Mouse (Mus musculus): ENCODE data around the gene Cacna1e. TPM values are rescaled to one million over a fixed set of nuclear protein-coding genes. Genes with fewer than 3 reads are reported as not detected.

Cacna1e gene
- total and polyA plus RNA-seq, 3 experiments: 0.22 TPM; not detected in 2

DNA sequence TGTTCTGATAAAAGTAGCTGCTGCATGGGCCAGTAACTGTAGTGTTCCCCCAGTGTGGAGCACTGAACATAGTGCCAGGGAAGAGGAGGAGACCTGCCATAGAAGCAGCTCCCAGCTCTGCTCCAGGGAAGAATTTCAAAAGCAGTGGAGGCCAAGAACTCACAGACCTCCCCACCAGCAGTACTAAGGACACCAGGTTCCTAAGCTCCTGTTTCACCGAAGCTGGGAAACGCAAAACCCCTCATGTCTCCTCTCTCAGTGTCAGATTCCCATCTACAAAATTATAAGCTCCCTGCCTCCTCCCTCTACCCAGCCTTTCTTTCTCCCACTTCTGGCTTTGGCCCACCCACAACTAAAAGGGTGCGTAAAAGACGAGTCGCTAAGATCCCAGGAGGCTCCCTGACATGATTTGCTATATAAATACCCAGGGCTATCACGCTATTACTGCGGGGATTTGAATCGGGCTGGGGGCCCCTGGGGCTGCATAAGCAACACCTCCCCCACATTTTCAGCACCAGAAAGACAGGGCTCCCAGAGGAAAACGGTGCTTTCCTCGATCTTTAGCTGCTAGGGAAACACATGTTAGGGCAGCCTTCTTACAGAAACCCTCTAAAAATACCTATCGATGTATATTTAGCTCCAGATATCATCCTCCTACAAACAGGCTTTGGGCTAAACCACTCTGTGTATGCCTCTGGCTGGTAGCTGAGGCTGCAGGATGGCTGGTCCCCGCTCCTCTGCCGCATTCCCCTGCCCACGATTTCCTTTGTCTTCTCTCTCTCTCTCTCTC lies 195.2 kb downstream of the Cacna1e start:
- Histone ChIP-seq H3K36me3 (replicated peaks) (no peaks in the 10 kb centered on the region), H3K4me3 (ENCODE audit: low read depth, low read length) (no peak overlapping the region), H3K27me3 (ENCODE audit: insufficient read depth, low read length) (no peaks in the 10 kb centered on the region), H3K4me1 (ENCODE audit: insufficient read depth, low read depth, low read length) (no peaks in the 10 kb centered on the region), H3K9me3 (replicated peaks) (peaks cover 15% of the 10 kb centered on the region)
- DNase-seq (ENCODE audit: low spot score) (no peak), ATAC-seq (ENCODE audit: extremely low read depth, insufficient number of reproducible peaks, low FRiP score, poor library complexity, severe bottlenecking) (no peak)
- no peak for TF ChIP-seq GATA2 (IDR thresholded peaks at IDR 0.05; ENCODE audit: borderline replicate concordance, low read depth, low read length)
- TF ChIP-seq POLR2AphosphoS5 (IDR thresholded peaks at IDR 0.05; ENCODE audit: insufficient replicate concordance, low read depth, low read length): no peak
- TF ChIP-seq TAL1 (conservative IDR thresholded peaks at IDR 0.05; ENCODE audit: low read depth, low read length): no peak
- TF ChIP-seq CTCF (IDR thresholded peaks at IDR 0.05; ENCODE audit: low read depth, low read length): no peak
- TF ChIP-seq GATA1 (IDR thresholded peaks at IDR 0.05; ENCODE audit: borderline replicate concordance, low read length): no peak

DNA sequence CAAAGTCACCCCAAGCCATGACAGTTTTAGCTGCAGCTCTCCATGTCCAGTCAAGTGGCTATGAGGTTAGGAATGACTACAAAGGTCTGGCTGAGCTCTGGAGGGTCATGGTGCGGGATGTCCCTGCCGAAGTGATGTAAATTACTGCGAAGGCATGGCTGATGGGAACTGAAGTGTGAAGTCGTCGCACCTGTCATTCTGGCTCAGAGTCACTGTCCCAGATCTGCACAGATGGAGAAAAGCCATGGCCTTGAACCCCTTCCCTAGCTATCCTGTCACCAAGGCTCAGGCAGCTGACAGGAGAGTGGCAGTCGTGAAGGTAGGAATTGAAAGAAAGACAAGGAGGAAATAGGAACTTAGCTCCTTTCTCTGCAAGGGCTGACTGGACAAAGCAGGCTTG lies 197.4 kb downstream of the Cacna1e start:
- H3K9me3 ChIP-seq (replicated peaks): peaks cover 15% of the 10 kb centered on the region
- no peak for ATAC-seq (ENCODE audit: extremely low read depth, insufficient number of reproducible peaks, low FRiP score, poor library complexity, severe bottlenecking)
- TF ChIP-seq POLR2AphosphoS5 (IDR thresholded peaks at IDR 0.05; ENCODE audit: insufficient replicate concordance, low read depth, low read length) (no peak), GATA2 (IDR thresholded peaks at IDR 0.05; ENCODE audit: borderline replicate concordance, low read depth, low read length) (no peak), TAL1 (conservative IDR thresholded peaks at IDR 0.05; ENCODE audit: low read depth, low read length) (no peak), CTCF (IDR thresholded peaks at IDR 0.05; ENCODE audit: low read depth, low read length) (no peak), GATA1 (IDR thresholded peaks at IDR 0.05; ENCODE audit: borderline replicate concordance, low read length) (no peak)
- DNase-seq (ENCODE audit: low spot score): no peak
- H3K4me1 ChIP-seq (ENCODE audit: insufficient read depth, low read depth, low read length): no peaks in the 10 kb centered on the region
- no peak overlapping the region for H3K4me3 ChIP-seq (ENCODE audit: low read depth, low read length)
- H3K27me3 ChIP-seq (ENCODE audit: insufficient read depth, low read length): no peaks in the 10 kb centered on the region
- no peaks in the 10 kb centered on the region for H3K36me3 ChIP-seq (replicated peaks)

DNA sequence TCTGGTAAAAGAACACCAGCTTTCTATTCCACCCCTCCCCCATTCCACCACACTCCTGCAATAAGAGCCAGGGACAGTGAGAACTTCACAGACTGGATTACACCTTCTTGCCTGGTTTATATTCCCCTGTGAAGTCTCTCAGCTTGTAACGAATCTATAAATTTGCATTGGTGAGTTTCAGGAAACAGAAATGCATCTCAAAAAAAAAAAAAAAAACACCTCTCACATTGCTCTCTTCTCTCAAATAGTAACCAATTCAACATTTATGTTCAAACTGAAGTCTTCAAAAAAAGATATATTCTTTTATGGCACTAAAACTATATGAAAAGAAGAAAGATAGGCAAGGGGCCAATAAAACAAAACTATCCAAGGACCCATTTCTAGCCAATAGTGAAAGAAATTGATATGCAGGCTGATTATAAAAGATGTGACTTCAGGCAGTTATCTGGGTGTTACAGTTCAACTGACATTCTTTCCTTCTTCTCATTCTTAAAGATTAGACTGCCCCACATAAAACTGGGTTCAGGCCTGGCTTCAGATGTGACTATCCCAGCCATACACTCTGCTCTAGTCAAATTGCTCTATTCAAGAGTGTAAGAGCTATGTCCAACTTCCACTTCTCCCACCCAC lies 200.7 kb downstream of the Cacna1e start:
- peaks cover 15% of the 10 kb centered on the region for H3K9me3 ChIP-seq (replicated peaks)
- no peak for ATAC-seq (ENCODE audit: extremely low read depth, insufficient number of reproducible peaks, low FRiP score, poor library complexity, severe bottlenecking)
- no peak for TF ChIP-seq CTCF (IDR thresholded peaks at IDR 0.05; ENCODE audit: low read depth, low read length)
- no peak for TF ChIP-seq GATA2 (IDR thresholded peaks at IDR 0.05; ENCODE audit: borderline replicate concordance, low read depth, low read length)
- TF ChIP-seq TAL1 (conservative IDR thresholded peaks at IDR 0.05; ENCODE audit: low read depth, low read length): no peak
- no peak for TF ChIP-seq GATA1 (IDR thresholded peaks at IDR 0.05; ENCODE audit: borderline replicate concordance, low read length)
- no peak for TF ChIP-seq POLR2AphosphoS5 (IDR thresholded peaks at IDR 0.05; ENCODE audit: insufficient replicate concordance, low read depth, low read length)

DNA sequence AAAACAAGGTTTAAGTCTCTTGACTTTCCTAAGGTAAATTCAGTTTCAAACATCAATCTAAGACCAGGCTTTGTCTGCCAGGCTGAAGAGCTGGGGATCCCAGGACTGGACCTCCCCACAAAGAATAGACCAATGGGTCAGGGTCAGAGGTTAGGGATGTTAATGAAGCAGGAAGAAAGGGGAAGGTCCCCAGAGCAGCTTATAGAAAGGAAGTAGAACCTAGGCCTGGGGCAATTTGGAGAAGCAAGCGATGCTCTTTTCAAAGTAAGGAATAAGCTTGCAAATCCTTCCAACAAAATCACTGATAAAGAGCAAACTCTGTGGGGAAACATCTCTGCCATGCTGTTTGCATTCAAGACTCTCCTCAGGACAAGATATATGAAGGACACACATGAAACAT lies 205.3 kb downstream of the Cacna1e start:
- Histone ChIP-seq H3K4me3 (ENCODE audit: low read depth, low read length) (no peak overlapping the region), H3K27me3 (ENCODE audit: insufficient read depth, low read length) (no peaks in the 10 kb centered on the region), H3K9me3 (replicated peaks) (peaks cover 8% of the 10 kb centered on the region), H3K36me3 (replicated peaks) (no peaks in the 10 kb centered on the region), H3K4me1 (ENCODE audit: insufficient read depth, low read depth, low read length) (no peaks in the 10 kb centered on the region)
- DNase-seq (ENCODE audit: low spot score) (no peak), ATAC-seq (ENCODE audit: extremely low read depth, insufficient number of reproducible peaks, low FRiP score, poor library complexity, severe bottlenecking) (no peak)
- no peak for TF ChIP-seq TAL1 (conservative IDR thresholded peaks at IDR 0.05; ENCODE audit: low read depth, low read length)

More for the DNA sequence above, 200.7 kb downstream of the Cacna1e start:
- no peak overlapping the region for H3K4me3 ChIP-seq (ENCODE audit: low read depth, low read length)
- no peaks in the 10 kb centered on the region for H3K27me3 ChIP-seq (ENCODE audit: insufficient read depth, low read length)
- DNase-seq (ENCODE audit: low spot score): no peak
- no peaks in the 10 kb centered on the region for H3K4me1 ChIP-seq (ENCODE audit: insufficient read depth, low read depth, low read length)
- no peaks in the 10 kb centered on the region for H3K36me3 ChIP-seq (replicated peaks)

DNA sequence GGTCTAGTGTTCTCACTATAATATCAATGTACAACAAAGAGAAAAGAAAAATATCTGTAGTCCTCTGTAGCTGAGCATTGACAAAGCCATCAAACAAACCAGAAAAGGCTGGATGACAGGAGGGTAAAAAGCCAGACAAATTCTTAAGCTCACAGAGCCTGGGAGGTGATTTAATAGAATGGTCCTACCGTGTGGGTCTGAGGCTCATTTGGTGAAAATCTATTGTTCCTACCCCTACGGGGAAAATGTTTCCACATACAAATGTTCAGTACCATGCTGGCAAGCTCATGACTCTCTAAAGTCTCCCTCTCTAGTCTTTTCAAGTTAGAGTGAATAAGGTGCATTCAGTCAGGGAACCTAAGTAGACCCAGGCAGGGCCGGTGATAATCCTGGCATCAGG lies 206.2 kb downstream of the Cacna1e start:
- TF ChIP-seq CTCF (IDR thresholded peaks at IDR 0.05; ENCODE audit: low read depth, low read length) (no peak), POLR2AphosphoS5 (IDR thresholded peaks at IDR 0.05; ENCODE audit: insufficient replicate concordance, low read depth, low read length) (no peak), GATA1 (IDR thresholded peaks at IDR 0.05; ENCODE audit: borderline replicate concordance, low read length) (no peak), GATA2 (IDR thresholded peaks at IDR 0.05; ENCODE audit: borderline replicate concordance, low read depth, low read length) (no peak), TAL1 (conservative IDR thresholded peaks at IDR 0.05; ENCODE audit: low read depth, low read length) (no peak)
- no peaks in the 10 kb centered on the region for H3K4me1 ChIP-seq (ENCODE audit: insufficient read depth, low read depth, low read length)
- H3K9me3 ChIP-seq (replicated peaks): peaks cover 8% of the 10 kb centered on the region
- no peak overlapping the region for H3K4me3 ChIP-seq (ENCODE audit: low read depth, low read length)
- ATAC-seq (ENCODE audit: extremely low read depth, insufficient number of reproducible peaks, low FRiP score, poor library complexity, severe bottlenecking) (no peak), DNase-seq (ENCODE audit: low spot score) (no peak)
- H3K36me3 ChIP-seq (replicated peaks): no peaks in the 10 kb centered on the region
- H3K27me3 ChIP-seq (ENCODE audit: insufficient read depth, low read length): no peaks in the 10 kb centered on the region

DNA sequence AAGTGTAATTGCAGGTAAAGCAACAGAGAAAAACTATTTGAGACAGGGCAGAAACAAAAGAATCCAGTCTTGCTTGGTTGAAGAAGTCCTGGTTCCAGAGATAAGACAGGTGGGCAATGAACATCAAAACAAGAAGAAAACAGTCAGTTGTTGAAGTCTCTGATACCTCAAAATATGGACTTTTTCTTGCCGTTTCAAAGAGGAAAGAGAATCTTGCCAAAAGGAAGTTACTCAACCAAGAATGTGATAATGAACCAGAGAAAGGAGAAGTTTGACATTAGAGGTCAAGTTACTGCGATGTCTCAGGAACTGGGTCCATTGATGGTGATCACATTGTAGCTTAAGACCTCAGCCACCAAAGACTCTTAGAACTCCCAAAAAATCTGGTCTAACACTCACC lies 206.6 kb downstream of the Cacna1e start:
- Histone ChIP-seq H3K4me3 (ENCODE audit: low read depth, low read length) (no peak overlapping the region), H3K27me3 (ENCODE audit: insufficient read depth, low read length) (no peaks in the 10 kb centered on the region), H3K36me3 (replicated peaks) (no peaks in the 10 kb centered on the region), H3K4me1 (ENCODE audit: insufficient read depth, low read depth, low read length) (no peaks in the 10 kb centered on the region), H3K9me3 (replicated peaks) (peaks cover 9% of the 10 kb centered on the region)
- no peak for ATAC-seq (ENCODE audit: extremely low read depth, insufficient number of reproducible peaks, low FRiP score, poor library complexity, severe bottlenecking)
- no peak for DNase-seq (ENCODE audit: low spot score)
- no peak for TF ChIP-seq GATA1 (IDR thresholded peaks at IDR 0.05; ENCODE audit: borderline replicate concordance, low read length)
- no peak for TF ChIP-seq GATA2 (IDR thresholded peaks at IDR 0.05; ENCODE audit: borderline replicate concordance, low read depth, low read length)
- no peak for TF ChIP-seq TAL1 (conservative IDR thresholded peaks at IDR 0.05; ENCODE audit: low read depth, low read length)
- TF ChIP-seq CTCF (IDR thresholded peaks at IDR 0.05; ENCODE audit: low read depth, low read length): no peak
- no peak for TF ChIP-seq POLR2AphosphoS5 (IDR thresholded peaks at IDR 0.05; ENCODE audit: insufficient replicate concordance, low read depth, low read length)
